Mouse (Mus musculus) fibroblast of lung, adult 2 months (primary cell): ENCODE data around the gene Fat1.
"Not testable (repeated sequence)": the region's sequence is repeated elsewhere in the genome, so short reads cannot be mapped to it uniquely, and the experiment has no call there.

Experiments
- DNase-seq: peaks from one replicate; pipeline ENCODE4 v3.0.0-alpha.2; 2011; ENCODE audit warnings: low read depth

Fat1 gene

GRCm38 (mm10) chr8:45010685-45011084 lies 75.4 kb downstream of the Fat1 start:
- no peak for DNase-seq

DNA sequence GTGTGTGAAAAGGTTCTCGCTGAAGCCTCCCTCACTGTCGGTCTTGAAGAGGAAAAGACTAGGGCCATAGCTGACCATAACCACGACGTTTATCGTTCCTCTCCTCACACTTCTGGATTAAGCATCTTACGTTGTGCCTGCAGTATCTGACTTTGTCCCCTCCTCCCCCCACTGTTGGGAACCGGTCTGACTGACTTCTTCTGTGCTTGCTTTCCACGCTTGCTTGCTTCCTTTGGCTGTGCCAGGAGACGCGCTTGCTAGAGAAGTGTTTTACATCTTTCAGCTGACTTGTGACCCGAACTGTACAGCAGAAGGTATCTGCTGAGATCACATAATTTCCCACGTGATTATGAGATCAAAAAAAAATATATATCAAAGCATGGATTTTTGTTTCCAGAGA lies 76.5 kb downstream of the Fat1 start:
- DNase-seq = no peak

DNA sequence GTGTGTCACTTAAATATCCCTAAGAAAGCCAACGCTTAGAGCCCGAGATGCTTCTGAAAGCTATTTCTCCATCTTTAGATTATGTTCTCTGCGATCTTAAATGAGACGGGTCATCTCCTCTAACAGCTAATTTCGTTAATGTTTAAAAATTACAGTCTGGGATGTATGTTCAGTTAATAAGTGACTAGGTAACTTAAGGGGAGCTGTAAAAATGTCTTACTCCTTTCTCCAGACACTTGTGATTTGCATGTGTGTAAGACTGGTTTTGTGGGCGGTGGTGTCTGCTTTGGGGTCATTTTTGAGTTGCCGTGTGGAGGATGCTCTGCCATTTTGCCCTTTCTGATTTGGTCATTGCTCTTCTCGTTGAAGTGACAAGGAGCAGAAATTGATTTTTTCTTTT lies 78.6 kb downstream of the Fat1 start:
- no peak for DNase-seq

DNA sequence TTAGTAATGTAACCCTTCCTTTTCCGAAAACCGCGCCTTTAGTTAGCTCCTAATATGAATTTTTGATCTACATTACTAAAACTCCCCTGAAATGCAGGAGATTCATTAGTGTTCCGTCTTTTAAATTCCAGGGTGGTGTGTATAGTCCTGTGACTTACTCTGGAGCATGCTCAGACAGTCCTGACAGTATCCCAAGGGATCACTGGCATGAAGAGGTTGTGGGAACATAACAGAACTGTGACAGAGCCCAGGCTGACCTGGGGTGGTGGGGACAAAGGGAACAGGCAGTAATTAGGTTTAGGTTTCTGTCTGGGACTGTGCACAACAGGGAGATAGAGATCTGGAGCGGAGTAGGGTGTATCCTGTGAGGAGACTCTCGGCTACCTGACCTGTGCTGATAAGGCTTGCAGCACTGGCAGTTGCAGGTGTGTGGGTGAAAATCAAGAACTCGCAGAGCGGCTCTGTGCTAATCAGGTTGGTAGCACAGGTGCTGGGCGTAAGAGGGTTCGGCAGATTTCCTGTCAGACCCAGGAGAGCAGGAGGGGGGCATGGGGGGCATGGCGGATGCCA lies 79.3 kb downstream of the Fat1 start:
- no peak for DNase-seq

GRCm38 (mm10) chr8:45015876-45016275 lies 80.6 kb downstream of the Fat1 start:
- no peak for DNase-seq

GRCm38 (mm10) chr8:45019241-45019640 lies 84.0 kb downstream of the Fat1 start:
- no peak for DNase-seq

GRCm38 (mm10) chr8:45021171-45021570 lies 85.9 kb downstream of the Fat1 start:
- no peak for DNase-seq

GRCm38 (mm10) chr8:45021911-45022665 lies 86.8 kb downstream of the Fat1 start:
- no peak for DNase-seq

DNA sequence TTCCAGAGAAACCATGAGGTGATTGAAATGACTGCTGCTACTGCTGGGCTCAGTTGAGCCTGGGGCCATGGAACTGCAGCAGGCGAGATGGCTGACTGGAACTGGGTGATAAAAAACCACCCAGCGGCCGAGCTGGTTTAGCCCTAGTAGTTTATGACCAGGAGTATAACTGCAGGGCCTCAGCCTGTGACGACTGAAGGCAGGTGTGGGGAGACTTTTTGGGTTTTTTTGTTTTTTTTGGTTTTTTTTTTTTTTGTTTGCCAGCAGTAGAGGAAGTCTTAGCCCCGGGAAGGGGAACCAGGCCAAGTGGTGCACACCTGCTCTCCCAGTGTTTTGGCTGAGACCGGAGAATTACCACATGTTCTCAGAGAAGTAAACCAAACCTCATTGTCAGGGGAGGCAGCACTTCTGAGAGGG lies 92.8 kb downstream of the Fat1 start:
- DNase-seq = no peak

DNA sequence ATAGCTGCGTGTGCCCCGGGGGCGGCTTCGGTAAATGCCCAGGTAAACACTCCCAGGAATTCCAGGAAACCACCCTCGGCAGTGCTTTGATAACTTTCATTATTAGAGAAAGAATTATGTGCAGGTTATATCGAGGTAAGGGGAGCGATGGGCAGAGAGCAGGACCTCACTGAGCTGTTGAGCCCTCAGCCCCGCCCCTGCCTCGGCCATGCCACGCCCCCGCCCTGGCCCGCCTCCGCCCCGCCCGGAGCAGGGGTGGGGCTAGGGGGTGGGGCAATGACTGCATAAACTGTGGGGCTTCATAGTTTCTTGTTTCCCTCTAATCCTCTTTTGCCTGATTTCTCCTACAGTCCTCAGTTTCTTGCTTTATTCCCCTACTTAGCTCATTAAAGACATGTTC lies 103.1 kb downstream of the Fat1 start:
- no peak for DNase-seq

DNA sequence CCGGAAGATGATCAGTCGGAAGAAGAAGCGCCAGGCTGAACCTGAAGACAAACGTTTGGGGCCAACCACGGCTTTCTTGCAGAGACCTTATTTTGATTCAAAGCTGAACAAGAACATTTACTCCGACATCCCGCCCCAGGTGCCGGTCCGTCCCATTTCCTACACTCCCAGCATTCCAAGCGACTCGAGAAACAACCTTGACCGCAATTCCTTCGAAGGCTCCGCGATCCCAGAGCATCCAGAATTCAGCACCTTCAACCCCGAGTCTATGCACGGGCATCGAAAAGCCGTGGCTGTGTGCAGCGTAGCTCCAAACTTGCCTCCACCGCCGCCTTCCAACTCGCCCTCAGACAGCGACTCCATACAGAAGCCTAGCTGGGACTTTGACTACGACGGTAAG lies 108.9 kb downstream of the Fat1 start:
- DNase-seq = no peak

DNA sequence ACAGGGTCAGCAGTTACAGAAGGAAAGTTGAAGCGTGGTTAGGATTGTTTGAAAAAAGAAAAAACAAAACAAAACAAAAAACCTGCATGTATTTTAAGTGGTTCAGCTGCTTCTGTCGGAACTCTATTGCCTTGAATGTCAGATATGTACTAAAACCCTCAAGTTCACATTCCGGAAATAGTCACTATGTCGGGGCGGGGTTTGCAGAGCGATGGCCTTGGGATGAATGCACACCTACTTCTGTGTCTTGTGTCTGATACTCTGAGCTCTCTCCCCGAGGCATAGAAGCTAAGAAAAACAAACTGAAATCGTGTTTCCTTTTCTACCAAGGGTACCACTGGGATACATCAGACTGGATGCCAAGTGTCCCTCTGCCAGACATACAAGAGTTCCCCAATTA lies 115.2 kb downstream of the Fat1 start:
- DNase-seq = no peak

DNA sequence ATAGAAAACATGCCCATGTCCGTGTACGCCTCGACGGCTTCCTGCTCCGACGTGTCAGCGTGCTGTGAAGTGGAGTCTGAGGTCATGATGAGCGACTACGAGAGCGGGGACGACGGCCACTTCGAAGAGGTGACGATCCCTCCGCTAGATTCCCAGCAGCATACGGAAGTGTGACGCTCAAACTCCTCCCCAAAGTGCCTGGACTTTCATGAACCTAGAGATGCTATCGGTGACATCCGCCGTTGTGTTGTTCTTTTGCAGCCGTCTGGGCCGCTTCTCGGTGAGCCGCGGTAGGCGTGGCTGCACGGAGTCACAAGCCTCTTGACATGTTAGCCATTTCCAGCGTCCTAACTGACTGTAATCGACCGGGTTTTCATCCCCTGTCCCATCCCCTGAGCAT lies 116.0 kb downstream of the Fat1 start:
- DNase-seq = no peak

DNA sequence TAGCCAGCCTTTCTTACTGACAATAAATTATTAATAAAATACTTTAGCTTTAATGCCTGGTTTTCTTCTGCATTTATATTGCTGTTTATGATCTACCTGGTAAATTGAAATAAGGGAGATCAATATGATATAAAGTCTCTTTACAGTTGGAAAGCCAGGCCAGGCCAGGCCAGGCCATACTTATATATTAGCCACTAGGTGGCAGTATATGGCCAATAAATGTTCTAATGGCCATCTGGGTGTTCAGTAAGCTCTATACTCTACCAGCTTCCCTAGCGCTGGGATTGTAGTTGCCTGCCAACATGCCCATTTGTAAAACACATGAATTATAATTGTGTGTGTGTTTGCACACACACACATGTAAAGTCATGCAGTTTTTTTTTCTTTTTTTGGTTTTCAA lies 117.0 kb downstream of the Fat1 start:
- DNase-seq = no peak

GRCm38 (mm10) chr8:45052618-45053017 lies 117.4 kb downstream of the Fat1 start:
- no peak for DNase-seq

- DNase-seq = no peak
Observed at GRCm38 (mm10) chr8:45055500-45055899, 120.3 kb downstream of the Fat1 start.

DNA sequence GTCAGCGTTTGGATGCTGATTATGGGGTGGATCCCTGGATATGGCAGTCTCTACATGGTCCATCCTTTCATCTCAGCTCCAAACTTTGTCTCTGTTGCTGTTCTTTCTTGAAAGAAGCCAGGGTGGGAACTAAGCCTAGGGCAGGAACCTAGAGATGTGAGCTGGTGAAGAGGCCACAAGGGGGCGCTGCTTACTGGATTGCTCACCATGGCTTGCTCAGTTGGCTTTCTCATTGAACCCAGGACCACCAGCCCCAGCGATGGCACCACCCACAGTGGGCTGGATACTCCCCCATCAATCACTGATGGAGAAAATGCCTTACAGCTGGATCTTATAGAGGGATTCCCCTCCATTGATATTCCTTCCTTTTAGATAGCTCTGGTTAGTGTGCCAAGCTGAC lies 121.6 kb downstream of the Fat1 start:
- no peak for DNase-seq

GRCm38 (mm10) chr8:45060083-45060482 lies 124.8 kb downstream of the Fat1 start:
- DNase-seq = no peak

- no peak for DNase-seq
Observed at GRCm38 (mm10) chr8:45062311-45062710, 127.1 kb downstream of the Fat1 start.

GRCm38 (mm10) chr8:45062982-45063924 lies 128.0 kb downstream of the Fat1 start:
- no peak for DNase-seq

GRCm38 (mm10) chr8:45064197-45064869 lies 129.1 kb downstream of the Fat1 start:
- DNase-seq = no peak

- not testable (repeated sequence) for DNase-seq
Observed at GRCm38 (mm10) chr8:45065391-45065790, 130.1 kb downstream of the Fat1 start.
